Mouse (Mus musculus) heart, postnatal 0 days (tissue): ENCODE data around the gene Gm10668.
"Not testable (repeated sequence)": the region's sequence is repeated elsewhere in the genome, so short reads cannot be mapped to it uniquely, and the experiment has no call there.

ENCODE experiments used
- CTCF ChIP-seq: IDR thresholded peaks from 2 replicates; pipeline ENCODE4 v1.5.1; 2016; ENCODE audit warnings: antibody characterized with exemption, control low read depth, low read depth
- EP300 ChIP-seq: IDR thresholded peaks from 2 replicates; pipeline ENCODE4 v1.6.1; 2016; ENCODE audit warnings: antibody characterized with exemption, low read depth

DNA sequence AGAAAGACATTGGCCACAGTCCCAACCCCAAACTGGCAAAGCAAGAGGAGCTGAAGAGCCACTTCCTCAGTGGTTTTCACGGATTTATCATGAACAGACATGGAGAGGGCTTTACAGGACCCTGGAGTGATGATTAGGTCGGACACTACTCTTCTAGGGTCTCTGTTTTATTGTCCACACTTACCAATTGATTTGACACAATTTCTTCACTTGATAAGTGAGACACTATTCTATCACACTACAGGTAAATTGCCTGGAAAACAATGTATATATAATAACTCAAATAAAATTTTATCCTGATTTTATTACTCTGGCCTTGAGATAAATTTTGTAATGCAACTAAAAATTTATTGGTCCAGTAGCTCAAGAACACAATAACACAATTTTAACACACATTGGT, 27.3 kb downstream of the Gm10668 start, which contains the start of gene Vmn1r111:
- TF ChIP-seq CTCF, EP300: not testable (repeated sequence)
